Mouse (Mus musculus) ES-E14 (cell line): ENCODE data around the gene Tmem167b. TPM values are rescaled to one million over a fixed set of nuclear protein-coding genes. Genes with fewer than 3 reads are reported as not detected.

Experiments used
- DNase-seq: peaks from one replicate; pipeline ENCODE4 v3.0.0-alpha.2; 2013; ENCODE audit warnings: low read depth, low spot score
- H3K27ac ChIP-seq: 2 replicates; pipeline ENCODE4 v1.5.1; 2012; ENCODE audit warnings: low read depth, mild to moderate bottlenecking, low read length, moderate library complexity, mixed read lengths; ENCODE audit not compliant: poor library complexity, insufficient read depth, severe bottlenecking
- H3K36me3 ChIP-seq: 2 replicates; pipeline ENCODE4 v1.6.1; 2012; ENCODE audit warnings: mild to moderate bottlenecking, low read length, moderate library complexity, mixed read lengths; ENCODE audit not compliant: control insufficient read depth, poor library complexity, insufficient read depth, severe bottlenecking
- H3K4me1 ChIP-seq, 2 experiments: fragments of 150-350 bp in 1 of 2; sonication (generic) in 1 of 2; 2 replicates each; pipeline ENCODE4 v1.6.1; 2012; ENCODE audit warnings: low read length in 2 of 2, mild to moderate bottlenecking in 1 of 2, mixed read lengths in 1 of 2; ENCODE audit not compliant: control insufficient read depth in 2 of 2, insufficient read depth in 2 of 2, poor library complexity in 1 of 2
- H3K4me3 ChIP-seq, 2 experiments: fragments of 150-350 bp in 1 of 2; sonication (generic) in 1 of 2; 2 replicates each; pipeline ENCODE4 v1.5.1; 2012; ENCODE audit warnings: low read length in 2 of 2, low read depth in 1 of 2, mild to moderate bottlenecking in 1 of 2, mixed read lengths in 1 of 2; ENCODE audit not compliant: insufficient read depth in 1 of 2, poor library complexity in 1 of 2, severe bottlenecking in 1 of 2
- H3K9ac ChIP-seq: 2 replicates; pipeline ENCODE4 v1.6.1; 2012; ENCODE audit warnings: low read depth, mild to moderate bottlenecking, low read length, mixed read lengths; ENCODE audit not compliant: poor library complexity, insufficient read depth, severe bottlenecking
- H3K9me3 ChIP-seq: fragments of 150-350 bp; sonication (generic); 2 replicates; pipeline ENCODE4 v1.6.1; 2012; ENCODE audit warnings: low read depth, mild to moderate bottlenecking, low read length; ENCODE audit not compliant: control insufficient read depth, insufficient read depth
- CHD2 ChIP-seq: IDR thresholded peaks from 2 replicates; pipeline ENCODE4 v1.6.1; 2014; ENCODE audit warnings: mild to moderate bottlenecking, low read depth, low read length, inconsistent platforms
- HCFC1 ChIP-seq: IDR thresholded peaks from 2 replicates; pipeline ENCODE4 v1.6.1; 2012; ENCODE audit warnings: low read length, inconsistent platforms, borderline replicate concordance; ENCODE audit not compliant: insufficient read depth
- MAFK ChIP-seq: IDR thresholded peaks from 2 replicates; pipeline ENCODE4 v1.6.1; 2014; ENCODE audit warnings: mild to moderate bottlenecking, low read depth, low read length, inconsistent platforms; ENCODE audit not compliant: insufficient read depth
- ZC3H11A ChIP-seq: IDR thresholded peaks from 2 replicates; pipeline ENCODE4 v1.6.1; 2012; ENCODE audit warnings: low read depth, mild to moderate bottlenecking, inconsistent platforms, low read length, borderline replicate concordance
- ZNF384 ChIP-seq: IDR thresholded peaks from 2 replicates; pipeline ENCODE4 v1.6.1; 2012; ENCODE audit warnings: low read depth, low read length, inconsistent platforms
- in situ Hi-C, 2 experiments: fragments of 600-800 bp; cut with MboI; formaldehyde crosslinking; loops; one replicate each; pipeline ENCODE4 v1.15.1; 2025; ENCODE audit warnings: low sequenced_read_pairs in 2 of 2, inconsistent platforms in 1 of 2; ENCODE audit not compliant: unreplicated experiment in 2 of 2
- total RNA-seq: library from RNA; depleted of rRNA; stranded (reverse); fragments of 300-350 nt; gene quantifications from 2 replicates; pipeline ENCODE4 v1.2.3, GENCODE M21; 2012

Gene Tmem167b
- total RNA-seq, 1 experiment: 21.1 TPM

GRCm38 (mm10) chr3:108588446-108588845 lies 26.2 kb upstream of the Tmem167b start:
- H3K9ac ChIP-seq: no peak overlapping the region
- peak overlapping the region; percentile 81; the same call in 1 of the 2 replicates for H3K27ac ChIP-seq
- peaks cover 8 to 10% of the 10 kb centered on the region in 2 experiments for H3K4me1 ChIP-seq
- TF ChIP-seq ZC3H11A (no peak), HCFC1 (no peak), MAFK (no peak), ZNF384 (no peak), CHD2 (no peak)
- H3K4me3 ChIP-seq: no peak overlapping the region
- no peaks in the 10 kb centered on the region for H3K9me3 ChIP-seq
- in situ Hi-C loops: no loop called here
- no peaks in the 10 kb centered on the region for H3K36me3 ChIP-seq
- no peak for DNase-seq

GRCm38 (mm10) chr3:108584580-108584979 lies 22.3 kb upstream of the Tmem167b start:
- H3K36me3 ChIP-seq: no peaks in the 10 kb centered on the region
- in situ Hi-C loops: no loop called here
- no peak for DNase-seq
- no peak overlapping the region for H3K9ac ChIP-seq
- peaks cover 5 to 10% of the 10 kb centered on the region in 2 experiments for H3K4me1 ChIP-seq
- TF ChIP-seq HCFC1 (no peak), ZNF384 (no peak), MAFK (no peak), ZC3H11A (no peak), CHD2 (no peak)
- H3K27ac ChIP-seq: no peak overlapping the region
- no peaks in the 10 kb centered on the region for H3K9me3 ChIP-seq
- no peak overlapping the region for H3K4me3 ChIP-seq

- Histone ChIP-seq H3K9ac (no peak overlapping the region), H3K36me3 (peaks cover 2% of the 10 kb centered on the region; the same call in 1 of the 2 replicates), H3K27ac (no peak overlapping the region), H3K4me3 (no peak overlapping the region), H3K9me3 (no peaks in the 10 kb centered on the region), H3K4me1 (peaks cover 5% of the 10 kb centered on the region in 2 experiments; a peak in 2 of 4 replicates)
- TF ChIP-seq CHD2 (no peak), ZC3H11A (no peak), ZNF384 (no peak), HCFC1 (no peak), MAFK (no peak)
- in situ Hi-C loops: loop anchor here in 1 of 2 experiments (10.0 kb wide), 1 partner anchor 169 kb away; no protein-coding TSS in a partner anchor
- DNase-seq: no peak
Measured at GRCm38 (mm10) chr3:108574018-108574417, 11.8 kb upstream of the Tmem167b start.

- DNase-seq: no peak
- Histone ChIP-seq H3K4me3 (peak overlapping the region; percentile 79 to 87), H3K27ac (no peak overlapping the region), H3K4me1 (peaks cover 5% of the 10 kb centered on the region in 2 experiments; a peak in 2 of 4 replicates), H3K9me3 (no peaks in the 10 kb centered on the region), H3K36me3 (peaks cover 2% of the 10 kb centered on the region; the same call in 1 of the 2 replicates), H3K9ac (peak overlapping the region; percentile 89)
- in situ Hi-C loops: loop anchor here in 1 of 2 experiments (10.0 kb wide), 1 partner anchor 168 kb away; no protein-coding TSS in a partner anchor
- no peak for TF ChIP-seq CHD2
- no peak for TF ChIP-seq MAFK
- no peak; the same call in none of the 2 replicates for TF ChIP-seq ZNF384
- no peak for TF ChIP-seq ZC3H11A
- no peak for TF ChIP-seq HCFC1
Measured at GRCm38 (mm10) chr3:108572309-108573010, 10.2 kb upstream of the Tmem167b start.
